Mouse (Mus musculus): ENCODE results near the gene Zbtb43.

Zbtb43 gene

DNA sequence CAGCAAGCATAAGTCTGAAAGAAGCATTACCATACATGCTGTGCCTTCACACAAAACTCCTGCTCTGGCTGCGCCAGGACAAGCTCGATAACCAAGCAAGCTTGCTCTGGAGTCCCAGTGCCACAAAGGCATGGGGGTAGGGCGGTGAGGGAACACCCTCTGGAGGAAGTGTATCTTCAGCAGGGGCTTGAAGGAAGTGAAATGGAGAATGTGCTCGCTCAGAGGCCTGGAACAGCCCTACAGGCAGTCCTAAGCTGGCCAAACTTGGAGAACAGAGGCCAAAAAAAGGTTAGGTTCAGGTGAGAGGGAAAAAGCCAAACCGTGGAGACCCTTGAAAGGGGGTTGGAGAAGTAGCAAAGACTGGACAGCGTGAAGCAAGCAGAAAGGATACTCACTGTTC is 39.0 kb downstream of the Zbtb43 start:
- no peak for DNase-seq (ENCODE audit: low spot score in 2 of 2)

DNA sequence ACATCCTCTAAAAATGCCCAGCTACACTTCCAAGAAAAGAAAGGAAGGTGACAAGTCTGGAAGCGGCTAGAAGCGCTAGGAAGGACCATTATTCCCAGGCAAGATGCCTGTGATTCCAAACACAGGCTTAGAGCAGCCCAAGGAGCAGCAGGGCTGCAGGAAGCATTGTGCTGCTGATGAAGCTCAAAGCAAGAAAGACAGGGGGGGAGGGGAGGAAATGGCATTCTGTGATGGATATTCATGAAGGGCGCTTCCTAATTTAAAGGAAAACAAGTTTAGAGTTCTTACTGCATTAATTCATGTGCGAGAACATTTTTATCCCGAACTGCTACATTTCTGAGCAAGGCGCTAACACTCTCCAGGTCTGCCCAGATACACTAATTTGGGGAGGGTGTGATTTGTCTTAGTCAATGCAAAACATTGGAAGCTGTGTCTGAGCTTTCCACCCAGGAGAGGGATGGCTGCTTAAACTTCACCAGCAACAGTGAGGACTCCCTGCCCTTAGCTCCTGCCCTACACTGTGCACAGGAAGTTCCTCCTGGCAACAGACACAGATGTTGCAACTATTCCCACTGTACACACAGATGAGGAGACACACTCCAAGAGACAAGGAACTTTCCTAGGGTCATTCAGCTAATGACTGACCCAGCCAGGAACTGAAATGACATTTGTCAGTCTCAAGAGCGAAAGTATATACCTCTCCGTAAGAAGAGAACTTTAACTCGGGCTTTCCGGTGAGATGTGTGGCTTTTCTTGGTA is 41.5 kb downstream of the Zbtb43 start:
- DNase-seq (ENCODE audit: low spot score in 2 of 2) = no peak

DNA sequence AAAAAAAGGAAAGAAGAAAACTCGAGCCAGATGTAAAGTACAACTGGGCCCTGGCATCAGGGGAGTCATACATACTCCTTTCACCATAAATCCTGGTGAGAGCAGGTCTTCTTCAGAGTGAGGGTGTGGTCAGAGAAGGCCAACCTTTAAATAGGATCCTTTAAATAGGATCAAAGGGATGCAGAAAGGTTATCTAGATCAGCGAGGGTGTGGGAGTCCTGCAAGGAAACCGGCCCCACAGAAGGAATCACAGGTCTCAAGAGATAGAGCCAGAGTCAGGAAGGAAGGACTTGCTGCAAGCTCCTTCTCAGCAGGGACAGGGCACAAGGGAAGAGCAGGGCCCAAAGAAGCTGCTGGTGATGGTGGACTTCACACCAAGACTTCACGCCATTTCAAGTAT is 50.9 kb downstream of the Zbtb43 start:
- DNase-seq (ENCODE audit: low spot score in 2 of 2) = no peak

DNA sequence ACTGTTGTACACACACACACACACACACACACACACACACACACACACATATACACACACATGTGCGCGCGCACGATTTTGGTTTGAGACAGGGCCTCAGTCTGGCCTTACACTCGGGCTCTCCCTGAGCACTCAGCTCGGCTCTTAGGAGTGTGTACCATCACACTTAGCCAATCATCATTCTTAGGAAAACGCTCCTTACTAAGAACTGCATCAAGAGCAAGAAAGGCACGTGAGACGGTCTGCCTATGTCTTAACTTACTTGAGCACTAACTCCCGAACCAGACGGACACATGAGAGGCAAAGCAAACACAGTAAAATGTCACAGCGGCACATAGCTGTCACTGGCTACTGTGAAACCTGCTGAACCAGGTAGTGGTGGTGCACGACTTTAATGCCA is 54.3 kb downstream of the Zbtb43 start:
- no peak for DNase-seq (ENCODE audit: low spot score in 2 of 2)

DNA sequence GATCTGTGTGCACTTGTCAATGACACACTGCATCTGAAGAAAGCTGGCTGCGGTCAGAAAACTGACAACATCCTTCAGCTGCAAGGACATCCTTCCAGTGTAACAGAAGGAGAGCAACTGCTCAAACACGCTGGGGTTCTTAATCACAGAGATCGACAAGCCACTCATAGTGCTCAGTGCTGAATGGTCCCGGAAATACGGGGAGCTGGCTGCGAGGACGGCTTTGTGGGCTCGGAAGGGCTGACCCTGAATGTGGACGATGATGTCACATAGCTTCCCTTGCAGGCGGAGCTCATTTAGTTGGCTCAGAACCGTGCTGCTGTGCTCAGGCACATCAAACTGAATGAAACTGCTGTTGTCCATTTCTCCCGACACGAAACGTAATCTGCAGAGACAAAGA is 56.2 kb downstream of the Zbtb43 start:
- DNase-seq (ENCODE audit: low spot score in 2 of 2) = no peak

DNA sequence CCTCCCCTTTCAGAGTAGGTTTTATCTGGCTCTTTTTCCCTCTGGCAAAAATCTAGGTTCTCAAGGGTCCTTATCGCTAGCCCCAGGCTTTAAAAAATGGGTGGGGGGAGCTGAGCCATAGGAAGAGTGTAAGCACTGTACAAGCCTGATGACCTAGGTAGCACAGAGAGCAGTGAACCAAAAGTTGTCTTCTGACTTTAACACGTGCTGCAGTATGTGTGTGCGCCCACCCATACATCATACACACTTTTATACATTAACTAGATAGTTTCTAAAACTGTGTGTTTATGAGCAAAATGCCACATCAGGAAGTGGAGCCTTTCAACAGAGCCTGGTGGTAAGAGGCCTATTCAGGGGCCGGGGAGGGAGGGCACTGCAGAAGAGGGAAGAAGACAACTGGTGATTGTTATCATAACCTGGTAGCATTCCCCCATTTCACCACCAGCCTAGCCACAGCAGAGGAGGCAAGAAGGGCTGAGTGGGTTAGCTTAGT is 64.8 kb downstream of the Zbtb43 start:
- DNase-seq (ENCODE audit: low spot score in 2 of 2) = no peak

DNA sequence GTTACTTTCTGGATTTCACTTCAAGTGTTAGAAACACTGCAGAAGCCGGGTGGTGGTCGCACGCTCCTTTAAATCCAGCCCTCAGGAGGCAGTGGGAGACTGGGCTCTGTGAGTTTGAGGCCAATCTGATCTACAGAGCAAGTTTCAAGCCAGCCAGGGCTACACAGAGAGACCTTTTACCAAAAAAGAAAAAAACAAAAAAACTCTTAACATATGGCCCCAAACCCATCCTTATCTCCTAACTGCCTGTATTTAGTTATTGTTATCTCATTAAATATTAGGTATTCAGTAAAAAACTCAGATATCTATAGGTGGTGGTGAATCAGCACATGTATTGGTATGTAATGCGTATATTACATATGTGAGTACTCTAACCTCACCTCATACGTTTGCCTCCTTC is 65.7 kb downstream of the Zbtb43 start:
- no peak for DNase-seq (ENCODE audit: low spot score in 2 of 2)

DNA sequence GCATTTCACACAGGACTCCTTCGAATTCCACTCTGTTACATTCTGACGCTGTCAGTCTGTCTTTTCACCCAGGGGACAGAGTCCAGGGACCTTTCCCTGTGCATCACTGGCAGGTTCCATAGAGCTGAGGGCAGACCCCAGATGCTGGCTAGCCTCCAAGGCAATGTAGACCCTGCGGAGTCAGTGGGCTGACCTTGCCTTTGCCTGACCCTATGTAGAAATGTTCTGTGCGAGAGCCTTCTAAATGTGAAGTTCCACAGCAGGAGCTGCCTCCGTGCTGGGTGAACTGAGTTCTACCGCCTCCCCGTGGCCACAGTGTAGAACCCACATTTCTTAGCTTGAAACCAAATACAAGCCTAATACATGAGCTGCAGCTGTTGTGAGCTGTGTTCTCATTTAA is 66.1 kb downstream of the Zbtb43 start:
- peak; percentile 58 to 64 for DNase-seq (ENCODE audit: low spot score in 2 of 2)

DNA sequence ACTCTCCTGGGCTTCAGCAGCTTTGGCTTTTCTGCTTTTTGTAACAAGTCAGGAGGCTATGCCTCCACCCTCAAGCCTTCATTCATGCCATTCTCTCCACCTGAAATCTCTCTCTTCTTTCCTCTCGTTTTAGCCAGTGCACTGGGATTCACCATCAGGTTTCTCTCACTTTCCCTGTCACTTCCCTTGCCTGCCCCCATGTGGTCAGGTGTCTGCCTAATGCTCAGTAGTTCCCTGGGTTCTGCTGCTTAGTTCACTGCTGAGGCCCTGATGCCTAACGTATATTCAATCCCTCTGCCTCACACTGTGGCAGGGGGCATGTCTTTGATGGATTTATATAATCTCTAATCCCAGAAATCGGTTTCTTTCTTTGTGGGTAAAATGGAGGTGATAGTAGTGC is 67.1 kb downstream of the Zbtb43 start:
- DNase-seq (ENCODE audit: low spot score in 2 of 2) = no peak

DNA sequence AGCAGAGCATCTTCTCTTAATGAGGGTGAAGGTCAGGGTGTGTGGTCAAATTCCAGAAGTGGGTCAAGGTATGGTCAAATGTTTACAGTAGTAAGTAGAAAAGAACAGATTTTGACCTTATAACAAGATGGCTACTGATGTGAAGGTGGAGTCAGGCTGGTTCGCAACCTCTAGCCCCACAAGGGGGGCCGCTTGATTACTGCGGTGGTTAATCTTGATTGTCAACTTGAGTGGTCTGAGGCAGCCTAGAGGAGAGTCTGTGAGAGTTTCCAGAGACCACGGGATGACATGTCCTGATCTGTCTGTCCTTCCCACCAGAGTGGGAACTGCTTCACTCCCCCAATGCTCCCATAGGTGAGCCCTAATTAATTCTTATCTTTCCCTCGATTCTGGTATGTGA is 67.8 kb downstream of the Zbtb43 start:
- no peak for DNase-seq (ENCODE audit: low spot score in 2 of 2)

All from frontal cortex, postnatal 25 days (tissue).